Mouse (Mus musculus): ENCODE measurements at regions not wholly inside any gene's neighbourhood (a gene's known extent, or its start where the extent isn't known, plus 50 kb on each side); places are given as distances from the start of the nearest gene placed in this dataset.

DNA sequence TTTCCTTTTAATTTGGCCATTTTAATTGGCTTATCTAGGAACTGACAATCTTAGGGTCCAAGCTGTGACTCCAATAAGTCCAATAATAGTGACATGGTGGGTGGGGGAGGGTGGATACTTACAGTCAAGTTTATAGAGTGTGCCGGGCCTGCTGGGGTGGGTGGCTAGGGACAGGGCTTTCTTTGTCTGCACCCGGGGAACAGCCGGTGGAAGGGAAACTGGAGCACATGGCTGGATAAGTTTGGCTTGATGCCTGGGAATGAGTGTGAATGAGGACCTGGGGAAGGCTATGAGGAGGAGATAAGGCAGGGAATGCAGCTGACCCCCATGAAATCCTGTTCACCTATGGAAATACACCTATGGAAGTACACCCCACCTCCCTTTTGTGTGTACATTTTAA, 81.7 kb upstream of the Cers4 start:
- H3K9me3 ChIP-seq (ENCODE audit: control insufficient read depth) = no peaks in the 10 kb centered on the region
- no peak for TF ChIP-seq CTCF (IDR thresholded peaks at IDR 0.05; ENCODE audit: low read depth)
- H3K36me3 ChIP-seq (ENCODE audit: control insufficient read depth, insufficient read depth) = no peaks in the 10 kb centered on the region
- WGBS = 54% methylated on average over 3 of the region's 3 CpGs
- H3K4me3 ChIP-seq (ENCODE audit: low read depth, low read length) = no peak overlapping the region
- no peak for ATAC-seq
- no peak overlapping the region for H3K4me2 ChIP-seq (replicated peaks; ENCODE audit: low read depth)
- H3K4me1 ChIP-seq (replicated peaks; ENCODE audit: control insufficient read depth, insufficient read depth, low read length) = no peaks in the 10 kb centered on the region
- H3K27me3 ChIP-seq (replicated peaks; ENCODE audit: control insufficient read depth, insufficient read depth, low read length) = no peaks in the 10 kb centered on the region
- no peak overlapping the region for H3K9ac ChIP-seq (ENCODE audit: low read depth, low read length)
- H3K27ac ChIP-seq (ENCODE audit: low read depth, low read length) = no peak overlapping the region

DNA sequence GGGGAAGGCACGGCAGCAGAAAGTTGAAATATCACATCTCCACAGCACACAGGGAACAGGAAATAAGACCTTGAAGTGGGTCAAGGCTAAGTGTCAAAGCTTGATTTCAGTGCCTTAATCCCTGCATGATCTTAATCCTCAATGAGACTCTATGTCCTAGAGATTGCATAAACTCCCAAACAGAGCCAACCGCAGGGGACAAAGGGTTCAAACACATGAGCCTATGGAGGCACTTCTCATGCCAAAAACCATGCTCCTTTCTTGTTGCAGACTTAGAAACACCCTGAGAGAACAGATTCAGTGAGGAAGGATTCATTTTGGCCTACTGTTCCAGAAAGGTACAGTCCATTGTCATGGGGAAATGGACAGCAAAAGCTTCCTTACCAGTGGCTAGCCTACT, 81.0 kb upstream of the Cers4 start:
- H3K36me3 ChIP-seq (ENCODE audit: control insufficient read depth, insufficient read depth) = no peaks in the 10 kb centered on the region
- no peak overlapping the region for H3K9ac ChIP-seq (ENCODE audit: low read depth, low read length)
- 74% methylated on average over 2 of the region's 2 CpGs for WGBS
- H3K4me1 ChIP-seq (replicated peaks; ENCODE audit: control insufficient read depth, insufficient read depth, low read length) = no peaks in the 10 kb centered on the region
- no peak overlapping the region for H3K27ac ChIP-seq (ENCODE audit: low read depth, low read length)
- no peak overlapping the region for H3K4me3 ChIP-seq (ENCODE audit: low read depth, low read length)
- TF ChIP-seq CTCF (IDR thresholded peaks at IDR 0.05; ENCODE audit: low read depth) = no peak
- no peaks in the 10 kb centered on the region for H3K27me3 ChIP-seq (replicated peaks; ENCODE audit: control insufficient read depth, insufficient read depth, low read length)
- no peak for ATAC-seq
- H3K9me3 ChIP-seq (ENCODE audit: control insufficient read depth) = no peaks in the 10 kb centered on the region
- H3K4me2 ChIP-seq (replicated peaks; ENCODE audit: low read depth) = no peak overlapping the region

DNA sequence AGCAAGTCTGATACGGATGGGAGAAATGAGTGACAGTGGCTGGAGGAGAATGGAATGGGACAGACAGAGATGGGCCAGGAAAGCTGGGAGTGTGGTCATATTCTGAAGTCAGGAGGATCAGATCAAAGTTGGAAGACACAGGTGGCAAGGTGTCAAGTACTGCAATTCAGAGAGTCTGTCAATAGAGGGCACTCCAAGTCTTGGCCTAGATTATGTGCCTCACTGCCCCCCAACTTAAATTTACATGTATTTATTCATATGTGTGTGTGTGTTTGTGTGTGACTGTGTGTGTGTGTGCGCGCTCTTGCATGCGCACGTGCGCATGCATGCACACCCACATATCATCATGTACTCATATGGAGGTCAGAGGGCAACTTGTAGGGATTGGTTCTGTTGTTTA, 79.6 kb upstream of the Cers4 start:
- no peaks in the 10 kb centered on the region for H3K4me1 ChIP-seq (replicated peaks; ENCODE audit: control insufficient read depth, insufficient read depth, low read length)
- TF ChIP-seq CTCF (IDR thresholded peaks at IDR 0.05; ENCODE audit: low read depth) = peak; percentile 87
- H3K27me3 ChIP-seq (replicated peaks; ENCODE audit: control insufficient read depth, insufficient read depth, low read length) = no peaks in the 10 kb centered on the region
- no peak overlapping the region for H3K4me2 ChIP-seq (replicated peaks; ENCODE audit: low read depth)
- H3K4me3 ChIP-seq (ENCODE audit: low read depth, low read length) = no peak overlapping the region
- no peak overlapping the region; the same call in 1 of the 2 replicates for H3K27ac ChIP-seq (ENCODE audit: low read depth, low read length)
- no peaks in the 10 kb centered on the region for H3K9me3 ChIP-seq (ENCODE audit: control insufficient read depth)
- peak; percentile 36; the same call in 1 of the 2 replicates for ATAC-seq
- H3K9ac ChIP-seq (ENCODE audit: low read depth, low read length) = no peak overlapping the region
- 64% methylated on average over 6 of the region's 6 CpGs for WGBS
- H3K36me3 ChIP-seq (ENCODE audit: control insufficient read depth, insufficient read depth) = no peaks in the 10 kb centered on the region

DNA sequence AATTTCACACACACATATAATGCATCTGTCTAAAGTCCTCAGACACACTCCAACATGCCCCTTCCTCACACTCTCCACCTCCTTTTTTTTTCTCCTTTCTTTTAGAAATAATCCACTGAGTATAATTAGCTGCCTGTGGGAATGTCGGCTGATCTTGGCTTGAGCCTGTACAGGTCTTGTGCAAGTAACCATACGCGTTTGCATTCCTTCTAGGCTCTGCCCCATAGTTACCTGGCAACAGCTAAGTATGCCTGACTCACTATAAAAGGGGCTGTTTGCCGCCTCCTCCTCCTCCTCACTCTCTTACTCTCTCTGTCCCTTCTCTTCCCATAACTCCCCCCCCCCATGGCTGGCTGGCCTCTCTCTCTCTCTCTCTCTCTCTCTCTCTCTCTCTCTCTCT, 79.1 kb upstream of the Cers4 start:
- 0 out of 2 replicates have a peak, but pooled peaks have one; percentile 28 for ATAC-seq
- H3K4me1 ChIP-seq (replicated peaks; ENCODE audit: control insufficient read depth, insufficient read depth, low read length) = no peaks in the 10 kb centered on the region
- H3K4me2 ChIP-seq (replicated peaks; ENCODE audit: low read depth) = no peak overlapping the region
- H3K27me3 ChIP-seq (replicated peaks; ENCODE audit: control insufficient read depth, insufficient read depth, low read length) = no peaks in the 10 kb centered on the region
- H3K27ac ChIP-seq (ENCODE audit: low read depth, low read length) = no peak overlapping the region
- H3K9me3 ChIP-seq (ENCODE audit: control insufficient read depth) = no peaks in the 10 kb centered on the region
- H3K9ac ChIP-seq (ENCODE audit: low read depth, low read length) = no peak overlapping the region
- no peaks in the 10 kb centered on the region for H3K36me3 ChIP-seq (ENCODE audit: control insufficient read depth, insufficient read depth)
- WGBS = 37% methylated on average over 4 of the region's 4 CpGs
- no peak for TF ChIP-seq CTCF (IDR thresholded peaks at IDR 0.05; ENCODE audit: low read depth)
- no peak overlapping the region for H3K4me3 ChIP-seq (ENCODE audit: low read depth, low read length)

DNA sequence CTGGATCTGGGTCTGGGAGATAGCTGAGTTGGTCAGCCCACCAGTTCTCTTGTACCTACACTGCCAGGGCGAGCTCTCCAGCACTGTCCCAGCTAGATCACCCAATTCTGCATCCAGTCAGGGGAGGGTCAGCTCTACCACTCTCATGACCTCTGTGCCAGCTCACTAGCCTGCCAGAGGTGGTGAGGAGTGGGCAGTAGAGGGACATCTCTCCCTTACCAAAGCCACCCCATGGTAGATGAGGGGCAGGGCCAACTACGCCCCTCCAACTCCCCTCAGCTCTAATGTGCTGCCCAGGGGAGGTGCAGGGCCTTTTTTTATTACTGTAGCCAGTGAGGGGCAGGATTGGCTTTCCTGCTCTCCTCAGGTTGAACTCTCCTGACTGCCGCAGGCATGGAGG, 75.7 kb upstream of the Cers4 start:
- no peak for ATAC-seq
- no peak overlapping the region for H3K4me2 ChIP-seq (replicated peaks; ENCODE audit: low read depth)
- no peaks in the 10 kb centered on the region for H3K4me1 ChIP-seq (replicated peaks; ENCODE audit: control insufficient read depth, insufficient read depth, low read length)
- H3K4me3 ChIP-seq (ENCODE audit: low read depth, low read length) = no peak overlapping the region
- no peaks in the 10 kb centered on the region for H3K36me3 ChIP-seq (ENCODE audit: control insufficient read depth, insufficient read depth)
- no peak for TF ChIP-seq CTCF (IDR thresholded peaks at IDR 0.05; ENCODE audit: low read depth)
- H3K9me3 ChIP-seq (ENCODE audit: control insufficient read depth) = no peaks in the 10 kb centered on the region
- H3K9ac ChIP-seq (ENCODE audit: low read depth, low read length) = no peak overlapping the region
- no peak overlapping the region for H3K27ac ChIP-seq (ENCODE audit: low read depth, low read length)
- no peaks in the 10 kb centered on the region for H3K27me3 ChIP-seq (replicated peaks; ENCODE audit: control insufficient read depth, insufficient read depth, low read length)
- WGBS = 69% methylated on average over 3 of the region's 3 CpGs

DNA sequence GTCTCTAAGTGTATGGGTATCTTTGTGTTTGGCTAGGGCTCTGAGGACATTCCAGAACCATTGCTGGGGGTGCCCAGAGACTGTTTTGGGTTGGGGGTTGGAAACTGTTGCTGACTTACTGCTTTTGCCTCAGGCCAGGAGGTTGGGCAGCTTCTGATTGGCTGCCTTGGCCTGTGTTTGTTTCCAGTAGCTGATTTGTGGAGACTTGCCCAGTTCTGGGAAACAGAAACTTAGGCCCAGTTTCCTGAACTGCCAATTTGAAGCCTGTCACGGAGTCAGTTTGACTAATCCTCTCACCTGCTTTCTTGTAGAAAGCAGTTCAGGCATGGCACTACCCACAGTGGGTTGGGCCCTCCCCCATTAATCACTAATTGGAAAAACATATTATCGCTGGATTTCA, 59.7 kb upstream of the Cers4 start:
- Histone ChIP-seq H3K27me3 (replicated peaks; ENCODE audit: control insufficient read depth, insufficient read depth, low read length) (no peaks in the 10 kb centered on the region), H3K9ac (ENCODE audit: low read depth, low read length) (no peak overlapping the region), H3K4me2 (replicated peaks; ENCODE audit: low read depth) (no peak overlapping the region), H3K36me3 (ENCODE audit: control insufficient read depth, insufficient read depth) (no peaks in the 10 kb centered on the region), H3K4me1 (replicated peaks; ENCODE audit: control insufficient read depth, insufficient read depth, low read length) (no peaks in the 10 kb centered on the region), H3K27ac (ENCODE audit: low read depth, low read length) (no peak overlapping the region), H3K9me3 (ENCODE audit: control insufficient read depth) (no peaks in the 10 kb centered on the region), H3K4me3 (ENCODE audit: low read depth, low read length) (no peak overlapping the region)
- TF ChIP-seq CTCF (IDR thresholded peaks at IDR 0.05; ENCODE audit: low read depth) = no peak
- no peak for ATAC-seq
- 86% methylated on average over 2 of the region's 2 CpGs for WGBS

DNA sequence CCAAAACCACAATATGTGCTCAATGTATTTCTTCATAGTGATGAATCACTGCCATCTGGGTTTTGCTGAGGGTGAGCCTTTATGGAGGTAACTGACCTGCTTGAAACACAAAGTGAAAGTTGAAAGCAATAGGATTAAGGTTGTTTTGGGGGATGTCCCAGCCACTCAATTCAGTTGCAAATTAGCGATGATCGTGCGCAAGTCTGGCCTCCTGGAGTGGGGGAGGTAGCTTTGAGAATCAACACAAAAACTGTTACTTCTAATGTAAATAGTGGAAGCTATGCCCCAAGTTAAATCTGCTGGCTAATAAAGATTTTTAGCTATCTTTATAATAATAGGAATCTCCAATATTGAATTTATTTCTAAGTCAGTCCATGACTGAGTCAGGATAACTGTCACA, 56.3 kb upstream of the Cers4 start:
- no peaks in the 10 kb centered on the region for H3K36me3 ChIP-seq (ENCODE audit: control insufficient read depth, insufficient read depth)
- no peak for TF ChIP-seq CTCF (IDR thresholded peaks at IDR 0.05; ENCODE audit: low read depth)
- H3K4me3 ChIP-seq (ENCODE audit: low read depth, low read length) = no peak overlapping the region
- no peaks in the 10 kb centered on the region for H3K9me3 ChIP-seq (ENCODE audit: control insufficient read depth)
- 79% methylated on average over 3 of the region's 3 CpGs for WGBS
- H3K4me2 ChIP-seq (replicated peaks; ENCODE audit: low read depth) = no peak overlapping the region
- ATAC-seq = no peak
- H3K9ac ChIP-seq (ENCODE audit: low read depth, low read length) = no peak overlapping the region
- no peak overlapping the region for H3K27ac ChIP-seq (ENCODE audit: low read depth, low read length)
- H3K27me3 ChIP-seq (replicated peaks; ENCODE audit: control insufficient read depth, insufficient read depth, low read length) = no peaks in the 10 kb centered on the region
- H3K4me1 ChIP-seq (replicated peaks; ENCODE audit: control insufficient read depth, insufficient read depth, low read length) = no peaks in the 10 kb centered on the region

Measured in intestine, postnatal 0 days (tissue).